Mouse (Mus musculus): Measurements from ENCODE around the gene Ahnak2.

DNA sequence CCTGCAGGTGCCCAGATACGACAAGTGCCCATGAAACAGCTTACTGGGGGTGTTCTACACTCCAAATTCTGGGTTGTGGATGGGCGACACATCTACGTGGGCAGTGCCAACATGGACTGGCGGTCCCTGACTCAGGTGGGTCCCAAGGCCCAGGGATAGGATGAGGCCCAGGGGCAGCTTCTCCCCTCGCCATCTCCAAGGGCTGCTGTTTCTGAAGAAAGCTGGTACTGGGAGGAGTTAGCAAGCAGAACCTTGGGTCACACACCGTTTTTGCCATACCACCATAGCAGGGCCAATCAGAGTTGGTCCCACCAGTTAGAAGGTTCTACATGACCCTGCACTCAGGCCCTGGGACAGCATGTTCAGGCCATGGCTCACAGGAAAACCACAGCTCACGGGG lies 37.5 kb downstream of the Ahnak2 start:
- no peak for TF ChIP-seq CTCF (IDR thresholded peaks at IDR 0.05; ENCODE audit: low read depth, low read length)
- no peak for TF ChIP-seq EP300 (IDR thresholded peaks at IDR 0.05; ENCODE audit: insufficient read depth, low read depth, low read length)
